19 mouse cellular contexts compared by ENCODE assay signal in genomic region chr16:28883649-28884048, GRCm38 (mm10). TPM values are rescaled to one million over a fixed set of nuclear protein-coding genes. Genes with fewer than 3 reads are reported as not detected.
DNase-seq lines count a peak whose midpoint lies in the region; ATAC-seq lines count a peak whose summit lies in the region.
"Had no signal": no experiment of that assay in that cellular context is flagged by ENCODE, and none has a peak within 500 bp of the region (broad histone marks: within the 10 kb centered on the region; RNA-seq: fewer than 3 reads in every experiment).

No protein-coding gene starts in this region.

- no peak for ATAC-seq in hindbrain, embryonic 16.5 days

- H3K4me2 ChIP-seq in hindbrain, embryonic 16.5 days (ENCODE audit: low read length), result no peak overlapping the region
- H3K4me2 ChIP-seq: midbrain, embryonic 12.5 days; stomach, embryonic 15.5 days had no signal

- no peak for DNase-seq in hindbrain, embryonic 10.5 days (ENCODE audit: low spot score)
- DNase-seq in retina, postnatal 1 day, result peak; percentile 50
- DNase-seq in retina, embryonic 14.5 days (ENCODE audit: low spot score), result no peak
- DNase-seq in cerebellum, adult 9-11 months, result peak; percentile 55
- no peak for DNase-seq in adrenal gland, adult 2 months
- no peak for DNase-seq in thymus, adult 18-20 months
- DNase-seq: gastrocnemius, postnatal 10 days; heart, adult 18-20 months; kidney, adult 8-10 months; kidney, postnatal 25 days; layer of hippocampus, adult 9-11 months; liver; liver, postnatal 0 days; lung, postnatal 36 days; right cerebral cortex, postnatal 14 days had no signal

- no peaks in the 10 kb centered on the region for H3K27me3 ChIP-seq in hindbrain, embryonic 16.5 days (replicated peaks; ENCODE audit: control insufficient read depth, insufficient read depth, low read length)
- no peaks in the 10 kb centered on the region for H3K27me3 ChIP-seq in hindbrain, embryonic 10.5 days (ENCODE audit: insufficient read depth, poor library complexity, severe bottlenecking)
- H3K27me3 ChIP-seq: midbrain, embryonic 12.5 days; stomach, embryonic 15.5 days had no signal

- peak overlapping the region; percentile 13; the same call in 1 of the 2 replicates for H3K9ac ChIP-seq in hindbrain, embryonic 16.5 days (ENCODE audit: low read depth, low read length)
- H3K9ac ChIP-seq: liver, postnatal 0 days; midbrain, embryonic 12.5 days; stomach, embryonic 15.5 days had no signal

- no peak overlapping the region for H3K4me3 ChIP-seq in hindbrain, embryonic 16.5 days (ENCODE audit: low read length)
- H3K4me3 ChIP-seq in hindbrain, embryonic 10.5 days, result no peak overlapping the region
- H3K4me3 ChIP-seq: erythroblast, embryonic 14.5 days; midbrain, embryonic 12.5 days; stomach, embryonic 15.5 days had no signal

- H3K9me3 ChIP-seq in hindbrain, embryonic 16.5 days (ENCODE audit: control insufficient read depth, low read length), result no peaks in the 10 kb centered on the region
- no peaks in the 10 kb centered on the region for H3K9me3 ChIP-seq in hindbrain, embryonic 10.5 days
- H3K9me3 ChIP-seq: stomach, embryonic 15.5 days had no signal

- H3K27ac ChIP-seq in hindbrain, embryonic 16.5 days (ENCODE audit: low read depth, low read length), result no peak overlapping the region; the same call in 1 of the 2 replicates
- H3K27ac ChIP-seq in hindbrain, embryonic 10.5 days, result no peak overlapping the region; the same call in 1 of the 2 replicates
- H3K27ac ChIP-seq: midbrain, embryonic 12.5 days; stomach, embryonic 15.5 days had no signal

- whole genome bisulfite sequencing in hindbrain, embryonic 16.5 days, result 53% methylated on average over 8 of the region's 8 CpGs
- 88% methylated on average over 8 of the region's 8 CpGs for WGBS in hindbrain, embryonic 10.5 days

- H3K36me3 ChIP-seq in hindbrain, embryonic 16.5 days (ENCODE audit: control insufficient read depth, insufficient read depth, low read length), result no peaks in the 10 kb centered on the region
- H3K36me3 ChIP-seq in hindbrain, embryonic 10.5 days, result peaks cover 4% of the 10 kb centered on the region; the same call in 1 of the 2 replicates
- H3K36me3 ChIP-seq: midbrain, embryonic 12.5 days; stomach, embryonic 15.5 days had no signal

- peaks cover 36% of the 10 kb centered on the region for H3K4me1 ChIP-seq in hindbrain, embryonic 16.5 days (ENCODE audit: control insufficient read depth, insufficient read depth, low read depth, low read length)
- H3K4me1 ChIP-seq in hindbrain, embryonic 10.5 days (replicated peaks), result peaks cover 44% of the 10 kb centered on the region

RNA-seq across cellular contexts. Expression of gene Mb21d2, which starts 45.8 kb away (rescaled TPM):
- 15.8 and 16.3 TPM in 2 replicates for polyA plus RNA-seq in hindbrain, embryonic 16.5 days (2015; fragmentation: Nextera tagmentation; extraction: Ambion mirVana)
- polyA plus RNA-seq in hindbrain, embryonic 10.5 days (2016; fragmentation: Nextera tagmentation; extraction: Ambion mirVana), result 5.8 and 6.3 TPM in 2 replicates
- total RNA-seq in adrenal gland, adult 2 months (2021), result 10 to 100 TPM; 10.0 to 11.6 TPM
- 11.9 and 14.1 TPM in 2 replicates for polyA plus RNA-seq in adrenal gland, adult 2 months (2012; rRNA removed)
- polyA plus RNA-seq: erythroblast, embryonic 14.5 days had no signal

Comparison
In these comparisons a context has a peak if more than half of its experiments do, and no peak if none do; other contexts are left out.
1. DNase-seq: peak in retina, postnatal 1 day (single experiment) and cerebellum, adult 9-11 months (single experiment); none in hindbrain, embryonic 10.5 days (single experiment), retina, embryonic 14.5 days (single experiment), adrenal gland, adult 2 months (single experiment) and thymus, adult 18-20 months (0 of 2).